Mouse (Mus musculus): ENCODE results near the gene Tmem151a. TPM values are rescaled to one million over a fixed set of nuclear protein-coding genes. Genes with fewer than 3 reads are reported as not detected.

Tmem151a gene
- polyA plus RNA-seq, 1 experiment from 2014 or later: 6.4 TPM

DNA sequence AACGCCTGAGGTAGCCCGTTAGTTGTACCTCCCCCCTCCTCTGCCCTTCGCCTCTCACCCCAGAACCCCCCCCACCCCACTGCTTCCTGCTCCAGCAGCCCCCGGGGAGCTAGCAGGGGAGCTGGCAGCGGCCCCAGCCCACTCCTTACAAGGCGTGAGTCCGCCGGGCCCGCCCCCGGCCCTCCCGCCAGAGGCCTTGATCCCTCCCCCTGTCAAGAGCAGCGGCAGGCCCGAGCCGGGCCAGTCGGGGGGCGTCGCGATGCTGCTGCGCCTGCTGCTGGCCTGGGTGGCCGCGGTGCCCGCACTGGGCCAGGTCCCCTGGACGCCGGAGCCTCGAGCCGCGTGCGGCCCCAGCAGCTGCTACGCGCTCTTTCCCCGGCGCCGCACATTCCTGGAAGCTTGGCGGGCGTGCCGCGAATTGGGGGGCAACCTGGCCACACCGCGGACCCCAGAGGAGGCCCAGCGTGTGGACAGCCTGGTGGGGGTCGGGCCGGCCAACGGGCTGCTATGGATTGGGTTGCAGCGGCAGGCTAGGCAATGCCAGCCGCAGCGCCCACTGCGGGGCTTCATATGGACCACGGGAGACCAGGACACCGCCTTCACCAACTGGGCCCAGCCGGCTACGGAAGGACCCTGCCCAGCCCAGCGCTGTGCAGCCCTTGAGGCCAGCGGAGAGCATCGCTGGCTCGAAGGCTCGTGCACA, 17.3 kb downstream of the Tmem151a start, which contains the start of gene Cd248:
Gene Cd248, plus strand, starts transcription at position 212 of the 703 bp plus-strand sequence.
- 0 out of 2 replicates have a peak, but pooled peaks cover 2% of the 10 kb centered on the region for H3K27me3 ChIP-seq (ENCODE audit: control insufficient read depth, insufficient read depth, low read length)
- H3K4me2 ChIP-seq (replicated peaks; ENCODE audit: low read depth, low read length): peak within 1 kb of the TSS; percentile 76
- no peaks in the 10 kb centered on the region for H3K36me3 ChIP-seq (ENCODE audit: control insufficient read depth, insufficient read depth, low read length)
- H3K9ac ChIP-seq (replicated peaks; ENCODE audit: low read depth, low read length): peak within 1 kb of the TSS; percentile 60
- WGBS: 1% methylated on average over 54 of the region's 56 CpGs
- ATAC-seq (ENCODE audit: insufficient number of reproducible peaks, insufficient read depth, low FRiP score, low read depth): peak; percentile 63
- H3K4me3 ChIP-seq (ENCODE audit: low read depth, low read length): peak within 1 kb of the TSS; percentile 70
- H3K4me1 ChIP-seq (ENCODE audit: control insufficient read depth, insufficient read depth, low read length): peaks cover 45% of the 10 kb centered on the region
- H3K9me3 ChIP-seq (ENCODE audit: control insufficient read depth, low read depth, low read length): no peaks in the 10 kb centered on the region
- H3K27ac ChIP-seq (ENCODE audit: low read length): peak within 1 kb of the TSS; percentile 95

- no peak for ATAC-seq (ENCODE audit: insufficient number of reproducible peaks, insufficient read depth, low FRiP score, low read depth)
- peak overlapping the region; percentile 28; the same call in 1 of the 2 replicates for H3K9ac ChIP-seq (replicated peaks; ENCODE audit: low read depth, low read length)
These were observed 18.1 kb downstream of the Tmem151a start for GRCm38 (mm10) chr19:5067040-5067799.

DNA sequence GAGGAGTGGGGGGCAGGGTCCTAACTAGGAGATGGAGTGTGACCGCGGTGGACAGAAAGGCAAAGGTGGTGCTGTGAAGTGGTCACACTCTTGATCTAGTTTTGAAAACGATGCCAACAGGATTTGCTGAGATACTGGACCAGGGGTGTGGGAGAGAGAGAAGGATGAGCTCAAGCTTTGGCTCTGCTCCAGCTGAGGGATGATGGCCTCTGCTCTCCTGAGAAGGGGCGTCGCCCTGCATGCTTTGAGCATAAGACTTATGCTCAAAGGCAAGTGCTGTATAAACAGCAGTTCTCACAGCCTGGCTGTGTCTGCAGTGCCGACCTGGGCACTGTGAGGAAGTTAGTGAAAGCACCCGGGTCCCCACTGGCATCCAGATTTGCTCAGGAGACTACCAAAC, 20.2 kb downstream of the Tmem151a start:
- Histone ChIP-seq H3K4me2 (replicated peaks; ENCODE audit: low read depth, low read length) (no peak overlapping the region), H3K36me3 (ENCODE audit: control insufficient read depth, insufficient read depth, low read length) (no peaks in the 10 kb centered on the region), H3K4me1 (ENCODE audit: control insufficient read depth, insufficient read depth, low read length) (peaks cover 49% of the 10 kb centered on the region), H3K27me3 (ENCODE audit: control insufficient read depth, insufficient read depth, low read length) (0 out of 2 replicates have a peak, but pooled peaks cover 2% of the 10 kb centered on the region), H3K9ac (replicated peaks; ENCODE audit: low read depth, low read length) (no peak overlapping the region), H3K4me3 (ENCODE audit: low read depth, low read length) (no peak overlapping the region), H3K27ac (ENCODE audit: low read length) (peak overlapping the region; percentile 33; the same call in 1 of the 2 replicates), H3K9me3 (ENCODE audit: control insufficient read depth, low read depth, low read length) (no peaks in the 10 kb centered on the region)
- WGBS: 39% methylated on average over 7 of the region's 7 CpGs
- no peak for ATAC-seq (ENCODE audit: insufficient number of reproducible peaks, insufficient read depth, low FRiP score, low read depth)

More at GRCm38 (mm10) chr19:5067040-5067799, 18.1 kb downstream of the Tmem151a start:
- Histone ChIP-seq H3K27ac (ENCODE audit: low read length) (peak overlapping the region; percentile 95), H3K4me3 (ENCODE audit: low read depth, low read length) (peak overlapping the region; percentile 70; the same call in 1 of the 2 replicates), H3K9me3 (ENCODE audit: control insufficient read depth, low read depth, low read length) (no peaks in the 10 kb centered on the region), H3K27me3 (ENCODE audit: control insufficient read depth, insufficient read depth, low read length) (0 out of 2 replicates have a peak, but pooled peaks cover 2% of the 10 kb centered on the region), H3K4me1 (ENCODE audit: control insufficient read depth, insufficient read depth, low read length) (peaks cover 45% of the 10 kb centered on the region), H3K36me3 (ENCODE audit: control insufficient read depth, insufficient read depth, low read length) (no peaks in the 10 kb centered on the region), H3K4me2 (replicated peaks; ENCODE audit: low read depth, low read length) (peak overlapping the region; percentile 76)
- WGBS: 3% methylated on average over 15 of the region's 15 CpGs

GRCm38 (mm10) chr19:5062446-5062845, 22.9 kb downstream of the Tmem151a start:
- no peaks in the 10 kb centered on the region for H3K27me3 ChIP-seq (ENCODE audit: control insufficient read depth, insufficient read depth, low read length)
- no peak overlapping the region for H3K9ac ChIP-seq (replicated peaks; ENCODE audit: low read depth, low read length)
- H3K9me3 ChIP-seq (ENCODE audit: control insufficient read depth, low read depth, low read length): no peaks in the 10 kb centered on the region
- WGBS: 74% methylated on average over 6 of the region's 6 CpGs
- H3K4me3 ChIP-seq (ENCODE audit: low read depth, low read length): no peak overlapping the region
- no peak overlapping the region for H3K4me2 ChIP-seq (replicated peaks; ENCODE audit: low read depth, low read length)
- H3K36me3 ChIP-seq (ENCODE audit: control insufficient read depth, insufficient read depth, low read length): no peaks in the 10 kb centered on the region
- H3K27ac ChIP-seq (ENCODE audit: low read length): no peak overlapping the region
- no peak for ATAC-seq (ENCODE audit: insufficient number of reproducible peaks, insufficient read depth, low FRiP score, low read depth)
- H3K4me1 ChIP-seq (ENCODE audit: control insufficient read depth, insufficient read depth, low read length): peaks cover 51% of the 10 kb centered on the region

DNA sequence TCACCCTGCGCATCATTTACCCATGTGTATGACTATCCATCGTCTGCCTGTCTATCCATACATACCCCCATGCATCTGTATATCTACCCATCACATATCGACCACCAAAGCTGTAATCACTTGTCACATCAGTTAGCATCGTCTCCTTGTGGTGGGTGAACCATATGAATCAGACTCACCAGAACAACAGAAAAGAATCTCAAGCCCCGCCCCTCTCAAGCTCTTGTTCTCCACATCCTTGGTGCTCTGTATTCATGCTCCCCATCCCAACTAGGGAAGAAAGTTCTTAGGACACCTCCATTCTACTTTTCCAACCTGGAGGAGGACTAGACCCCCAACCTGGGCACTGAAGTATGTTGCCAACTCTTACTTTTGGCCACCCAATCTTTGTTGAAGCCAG, 23.3 kb downstream of the Tmem151a start:
- H3K27me3 ChIP-seq (ENCODE audit: control insufficient read depth, insufficient read depth, low read length): no peaks in the 10 kb centered on the region
- 88% methylated on average over 5 of the region's 5 CpGs for WGBS
- H3K4me2 ChIP-seq (replicated peaks; ENCODE audit: low read depth, low read length): no peak overlapping the region
- H3K4me1 ChIP-seq (ENCODE audit: control insufficient read depth, insufficient read depth, low read length): peaks cover 48% of the 10 kb centered on the region
- ATAC-seq (ENCODE audit: insufficient number of reproducible peaks, insufficient read depth, low FRiP score, low read depth): no peak
- H3K9me3 ChIP-seq (ENCODE audit: control insufficient read depth, low read depth, low read length): no peaks in the 10 kb centered on the region
- no peak overlapping the region for H3K9ac ChIP-seq (replicated peaks; ENCODE audit: low read depth, low read length)
- H3K4me3 ChIP-seq (ENCODE audit: low read depth, low read length): no peak overlapping the region
- H3K36me3 ChIP-seq (ENCODE audit: control insufficient read depth, insufficient read depth, low read length): no peaks in the 10 kb centered on the region
- H3K27ac ChIP-seq (ENCODE audit: low read length): no peak overlapping the region

GRCm38 (mm10) chr19:5060365-5061330, 24.7 kb downstream of the Tmem151a start:
- peaks cover 43% of the 10 kb centered on the region for H3K4me1 ChIP-seq (ENCODE audit: control insufficient read depth, insufficient read depth, low read length)
- 24% methylated on average over 5 of the region's 5 CpGs for WGBS
- no peaks in the 10 kb centered on the region for H3K36me3 ChIP-seq (ENCODE audit: control insufficient read depth, insufficient read depth, low read length)
- peak; percentile 31; the same call in 1 of the 2 replicates for ATAC-seq (ENCODE audit: insufficient number of reproducible peaks, insufficient read depth, low FRiP score, low read depth)
- no peaks in the 10 kb centered on the region for H3K9me3 ChIP-seq (ENCODE audit: control insufficient read depth, low read depth, low read length)
- H3K4me2 ChIP-seq (replicated peaks; ENCODE audit: low read depth, low read length): no peak overlapping the region
- H3K27me3 ChIP-seq (ENCODE audit: control insufficient read depth, insufficient read depth, low read length): no peaks in the 10 kb centered on the region
- H3K27ac ChIP-seq (ENCODE audit: low read length): peak overlapping the region; percentile 66; the same call in 1 of the 2 replicates
- no peak overlapping the region for H3K4me3 ChIP-seq (ENCODE audit: low read depth, low read length)
- no peak overlapping the region for H3K9ac ChIP-seq (replicated peaks; ENCODE audit: low read depth, low read length)

GRCm38 (mm10) chr19:5058801-5059771, 26.2 kb downstream of the Tmem151a start:
- H3K4me2 ChIP-seq (replicated peaks; ENCODE audit: low read depth, low read length): peak overlapping the region; percentile 14; the same call in 1 of the 2 replicates
- 0 out of 2 replicates have a peak overlapping the region, but pooled peaks have one; percentile 7 for H3K9ac ChIP-seq (replicated peaks; ENCODE audit: low read depth, low read length)
- 9% methylated on average over 10 of the region's 10 CpGs for WGBS
- peaks cover 31% of the 10 kb centered on the region for H3K4me1 ChIP-seq (ENCODE audit: control insufficient read depth, insufficient read depth, low read length)
- H3K4me3 ChIP-seq (ENCODE audit: low read depth, low read length): no peak overlapping the region
- H3K36me3 ChIP-seq (ENCODE audit: control insufficient read depth, insufficient read depth, low read length): no peaks in the 10 kb centered on the region
- H3K27ac ChIP-seq (ENCODE audit: low read length): peak overlapping the region; percentile 66; the same call in 1 of the 2 replicates
- no peaks in the 10 kb centered on the region for H3K27me3 ChIP-seq (ENCODE audit: control insufficient read depth, insufficient read depth, low read length)
- ATAC-seq (ENCODE audit: insufficient number of reproducible peaks, insufficient read depth, low FRiP score, low read depth): peak; percentile 40; the same call in 1 of the 2 replicates
- no peaks in the 10 kb centered on the region for H3K9me3 ChIP-seq (ENCODE audit: control insufficient read depth, low read depth, low read length)

Measured in stomach, embryonic 14.5 days (tissue).